In genomic region chr10:83133866-83134570, GRCm38 (mm10) we compare ENCODE assay signal across 11 mouse cellular contexts.
DNase-seq lines count a peak whose midpoint lies in the region; ATAC-seq lines count a peak whose summit lies in the region.
"Had no signal": no experiment of that assay in that cellular context is flagged by ENCODE, and none has a peak within 500 bp of the region (broad histone marks: within the 10 kb centered on the region; RNA-seq: fewer than 3 reads in every experiment).

No protein-coding gene starts in this region.

- DNase-seq in adrenal gland, adult (ENCODE audit: inconsistent age in 2 of 2, low spot score in 1 of 2), result peak; percentile 70 to 80
- no peak for DNase-seq in adrenal gland, postnatal 25 days
- DNase-seq in hindbrain, embryonic 11.5 days (ENCODE audit: low spot score), result peak; percentile 26
- peak; percentile 47 for DNase-seq in embryo, embryonic 10.5 days (ENCODE audit: low spot score)
- DNase-seq in right cerebral cortex, postnatal 10 days (ENCODE audit: low spot score in 2 of 2), result no peak
- DNase-seq: left cerebral cortex, postnatal 4 days; lung, embryonic 14.5 days had no signal

- H3K27ac ChIP-seq in hindbrain, embryonic 11.5 days (ENCODE audit: low read depth, low read length), result no peak overlapping the region
- no peak overlapping the region for H3K27ac ChIP-seq in hindbrain, embryonic 13.5 days
- H3K27ac ChIP-seq in midbrain, embryonic 13.5 days, result no peak overlapping the region
- H3K27ac ChIP-seq: intestine, embryonic 15.5 days had no signal

- no peaks in the 10 kb centered on the region for H3K9me3 ChIP-seq in hindbrain, embryonic 11.5 days (ENCODE audit: control insufficient read depth, low read length)
- H3K9me3 ChIP-seq in hindbrain, embryonic 13.5 days, result no peaks in the 10 kb centered on the region
- H3K9me3 ChIP-seq in midbrain, embryonic 13.5 days, result no peaks in the 10 kb centered on the region
- H3K9me3 ChIP-seq: intestine, embryonic 15.5 days had no signal

- no peaks in the 10 kb centered on the region for H3K27me3 ChIP-seq in hindbrain, embryonic 11.5 days (ENCODE audit: control insufficient read depth, insufficient read depth, low read length)
- H3K27me3 ChIP-seq in hindbrain, embryonic 13.5 days, result 0 out of 2 replicates have a peak, but pooled peaks cover 5% of the 10 kb centered on the region
- H3K27me3 ChIP-seq in midbrain, embryonic 13.5 days, result peaks cover 22% of the 10 kb centered on the region
- H3K27me3 ChIP-seq: intestine, embryonic 15.5 days had no signal

- H3K9ac ChIP-seq in hindbrain, embryonic 11.5 days (ENCODE audit: low read depth, low read length), result no peak overlapping the region
- no peak overlapping the region for H3K9ac ChIP-seq in hindbrain, embryonic 13.5 days
- H3K9ac ChIP-seq in midbrain, embryonic 13.5 days (replicated peaks), result no peak overlapping the region
- H3K9ac ChIP-seq: intestine, embryonic 15.5 days; lung, embryonic 14.5 days had no signal

- no peaks in the 10 kb centered on the region for H3K36me3 ChIP-seq in hindbrain, embryonic 11.5 days (ENCODE audit: control insufficient read depth, insufficient read depth, low read length)
- no peaks in the 10 kb centered on the region for H3K36me3 ChIP-seq in hindbrain, embryonic 13.5 days
- no peaks in the 10 kb centered on the region for H3K36me3 ChIP-seq in midbrain, embryonic 13.5 days
- H3K36me3 ChIP-seq: intestine, embryonic 15.5 days had no signal

- peaks cover 2% of the 10 kb centered on the region; the same call in 1 of the 2 replicates for H3K4me1 ChIP-seq in hindbrain, embryonic 11.5 days (replicated peaks; ENCODE audit: control insufficient read depth, insufficient read depth, low read length)
- H3K4me1 ChIP-seq in hindbrain, embryonic 13.5 days (replicated peaks), result peaks cover 59% of the 10 kb centered on the region
- peaks cover 48% of the 10 kb centered on the region for H3K4me1 ChIP-seq in midbrain, embryonic 13.5 days (replicated peaks)

- no peak for ATAC-seq in hindbrain, embryonic 11.5 days (ENCODE audit: low FRiP score)
- no peak for ATAC-seq in hindbrain, embryonic 13.5 days (ENCODE audit: low FRiP score)
- ATAC-seq in midbrain, embryonic 13.5 days, result no peak
- no peak for ATAC-seq in erythroid progenitor cell, adult 5-6 weeks (replicated peaks; ENCODE audit: low FRiP score, poor library complexity, severe bottlenecking)

- H3K4me2 ChIP-seq in hindbrain, embryonic 11.5 days (replicated peaks; ENCODE audit: low read depth, low read length), result no peak overlapping the region
- H3K4me2 ChIP-seq in hindbrain, embryonic 13.5 days, result no peak overlapping the region
- H3K4me2 ChIP-seq in midbrain, embryonic 13.5 days (replicated peaks), result 0 out of 2 replicates have a peak overlapping the region, but pooled peaks have one; percentile 9
- H3K4me2 ChIP-seq: intestine, embryonic 15.5 days; lung, embryonic 14.5 days had no signal

- no peak overlapping the region for H3K4me3 ChIP-seq in hindbrain, embryonic 11.5 days (ENCODE audit: low read depth, low read length)
- no peak overlapping the region for H3K4me3 ChIP-seq in hindbrain, embryonic 13.5 days
- no peak overlapping the region for H3K4me3 ChIP-seq in midbrain, embryonic 13.5 days (replicated peaks)
- H3K4me3 ChIP-seq: intestine, embryonic 15.5 days had no signal

- WGBS in hindbrain, embryonic 11.5 days, result 25% methylated on average over 16 of the region's 16 CpGs
- WGBS in hindbrain, embryonic 13.5 days, result 20% methylated on average over 16 of the region's 16 CpGs
- WGBS in midbrain, embryonic 13.5 days, result 11% methylated on average over 16 of the region's 16 CpGs

Comparison
In these comparisons a context has a peak if more than half of its experiments do, and no peak if none do; other contexts are left out.
1. DNase-seq: peak in adrenal gland, adult (2 of 2), hindbrain, embryonic 11.5 days (single experiment) and embryo, embryonic 10.5 days (single experiment); none in adrenal gland, postnatal 25 days (single experiment) and right cerebral cortex, postnatal 10 days (0 of 2).